Comparison of ENCODE assay signal across 8 mouse cellular contexts in the genomic region with DNA sequence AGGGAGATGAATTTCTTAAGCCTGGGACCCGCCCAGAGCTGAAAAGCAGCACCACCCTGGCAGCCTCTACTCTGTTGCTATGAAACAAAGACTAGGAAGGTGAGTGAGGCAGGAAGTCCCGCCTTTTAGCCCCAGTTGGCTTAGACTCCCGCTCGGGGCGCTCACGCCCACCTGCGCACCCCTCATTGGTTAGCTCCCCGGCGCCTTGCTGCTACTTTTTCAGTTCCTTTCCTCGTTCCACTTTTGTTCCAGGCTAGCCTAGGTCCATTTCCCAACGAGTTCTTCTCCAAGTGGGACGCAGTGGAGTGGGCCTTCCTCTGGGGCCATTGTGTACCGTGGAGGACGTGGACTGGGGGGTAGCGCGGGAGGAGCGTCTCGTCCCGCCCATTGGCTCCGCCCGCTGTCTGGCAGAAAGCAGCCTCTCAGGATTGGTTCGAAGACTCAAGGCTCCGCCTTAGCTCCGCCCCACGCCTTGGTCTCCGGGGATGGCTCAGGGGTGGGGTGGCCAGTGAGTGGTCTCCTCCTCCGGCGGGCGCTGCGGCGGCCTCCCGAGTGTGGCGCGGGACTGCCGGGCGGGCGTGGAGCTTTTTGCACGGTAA. TPM values are rescaled to one million over a fixed set of nuclear protein-coding genes. Genes with fewer than 3 reads are reported as not detected.
DNase-seq lines count a peak whose midpoint lies in the region; ATAC-seq lines count a peak whose summit lies in the region.

A gene (plus strand): TSS at position 135 of the 599 bp plus-strand sequence.

- H3K27ac ChIP-seq in heart, embryonic 13.5 days (replicated peaks) = peak within 1 kb of the TSS; percentile 95
- H3K27ac ChIP-seq in liver, embryonic 12.5 days = peak within 1 kb of the TSS; percentile 83
- H3K27ac ChIP-seq in stomach, embryonic 15.5 days = peak within 1 kb of the TSS; percentile 99

- H3K4me2 ChIP-seq in heart, embryonic 13.5 days = peak within 1 kb of the TSS; percentile 75
- peak within 1 kb of the TSS; percentile 98 for H3K4me2 ChIP-seq in liver, embryonic 12.5 days
- peak within 1 kb of the TSS; percentile 54 for H3K4me2 ChIP-seq in stomach, embryonic 15.5 days

- H3K9me3 ChIP-seq in heart, embryonic 13.5 days = no peaks in the 10 kb centered on the region
- no peaks in the 10 kb centered on the region for H3K9me3 ChIP-seq in liver, embryonic 12.5 days (replicated peaks)
- no peaks in the 10 kb centered on the region for H3K9me3 ChIP-seq in stomach, embryonic 15.5 days

- peak within 1 kb of the TSS; percentile 94 for H3K9ac ChIP-seq in heart, embryonic 13.5 days
- H3K9ac ChIP-seq in liver, embryonic 12.5 days = peak within 1 kb of the TSS; percentile 87
- peak within 1 kb of the TSS; percentile 89 for H3K9ac ChIP-seq in stomach, embryonic 15.5 days

- H3K36me3 ChIP-seq in heart, embryonic 13.5 days = peaks cover 25% of the 10 kb centered on the region
- peaks cover 14% of the 10 kb centered on the region; the same call in 1 of the 2 replicates for H3K36me3 ChIP-seq in liver, embryonic 12.5 days
- no peaks in the 10 kb centered on the region for H3K36me3 ChIP-seq in stomach, embryonic 15.5 days

- peaks cover 39% of the 10 kb centered on the region for H3K4me1 ChIP-seq in heart, embryonic 13.5 days
- peaks cover 20% of the 10 kb centered on the region for H3K4me1 ChIP-seq in liver, embryonic 12.5 days
- peaks cover 6% of the 10 kb centered on the region; the same call in 1 of the 2 replicates for H3K4me1 ChIP-seq in stomach, embryonic 15.5 days

- under 1% methylated on average over 38 of the region's 38 CpGs for WGBS in heart, embryonic 13.5 days
- WGBS in liver, embryonic 12.5 days (ENCODE audit: insufficient replicate concordance) = under 1% methylated on average over 37 of the region's 38 CpGs
- WGBS in stomach, embryonic 15.5 days = under 1% methylated on average over 38 of the region's 38 CpGs

- H3K27me3 ChIP-seq in heart, embryonic 13.5 days (replicated peaks) = no peaks in the 10 kb centered on the region
- no peaks in the 10 kb centered on the region for H3K27me3 ChIP-seq in liver, embryonic 12.5 days (replicated peaks)
- no peaks in the 10 kb centered on the region for H3K27me3 ChIP-seq in stomach, embryonic 15.5 days (replicated peaks)

- peak; percentile 95 for ATAC-seq in erythroid progenitor cell, adult 5-6 weeks (replicated peaks; ENCODE audit: low FRiP score, poor library complexity, severe bottlenecking)
- ATAC-seq in heart, embryonic 13.5 days (ENCODE audit: extremely low read depth, insufficient number of reproducible peaks, low FRiP score, low TSS enrichment) = peak; percentile 99
- peak; percentile 98 for ATAC-seq in liver, embryonic 12.5 days
- peak; percentile 99 for ATAC-seq in stomach, embryonic 15.5 days (ENCODE audit: insufficient read depth, low FRiP score, low read depth)

- DNase-seq in CD4-positive helper T cell, adult 2 months (ENCODE audit: low read depth, low spot score) = peak; percentile 96
- peak; percentile 96 for DNase-seq in brain, embryonic 18.5 days (ENCODE audit: low read depth, low spot score)
- peak; percentile 99 for DNase-seq in kidney, postnatal 10 days
- peak; percentile 95 to 96 for DNase-seq in natural killer cell, adult 2 months (ENCODE audit: low spot score in 2 of 2)

- peak within 1 kb of the TSS; percentile 85 for H3K4me3 ChIP-seq in heart, embryonic 13.5 days
- peak within 1 kb of the TSS; percentile 86 for H3K4me3 ChIP-seq in liver, embryonic 12.5 days
- H3K4me3 ChIP-seq in stomach, embryonic 15.5 days (replicated peaks) = peak within 1 kb of the TSS; percentile 92

RNA-seq across cellular contexts. Expression of the gene that starts here (rescaled TPM):
- total RNA-seq in erythroid progenitor cell, adult 5-6 weeks (2015; ENCODE audit: low replicate concordance) = 14.3 and 17.3 TPM in 2 replicates
- total RNA-seq in erythroid progenitor cell, adult 5-6 weeks (2017; ENCODE audit: low replicate concordance) = 5.4 and 7.8 TPM in 2 replicates
- 8.4 and 9.2 TPM in 2 replicates for polyA plus RNA-seq in heart, embryonic 13.5 days (2015; fragmentation: Nextera tagmentation; extraction: Ambion mirVana)
- 3.4 and 3.7 TPM in 2 replicates for polyA plus RNA-seq in liver, embryonic 12.5 days (2016; fragmentation: Nextera tagmentation; extraction: Ambion mirVana)
- 8.1 and 10.6 TPM in 2 replicates for polyA plus RNA-seq in stomach, embryonic 15.5 days (2015; fragmentation: Nextera tagmentation; extraction: Ambion mirVana)

Comparison
In these comparisons a context has a peak if more than half of its experiments do, and no peak if none do; other contexts are left out.
1. Peak in every context shown above with its lines: DNase-seq, ATAC-seq, H3K4me3 ChIP-seq and H3K27ac ChIP-seq.